Mouse (Mus musculus): ENCODE measurements at regions not wholly inside any gene's neighbourhood (a gene's known extent, or its start where the extent isn't known, plus 50 kb on each side); places are given as distances from the start of the nearest gene placed in this dataset.

GRCm38 (mm10) chr13:48717036-48717435 is 54.2 kb downstream of the Barx1 start:
- Histone ChIP-seq H3K4me3 (no peak overlapping the region), H3K27me3 (ENCODE audit: insufficient read depth, poor library complexity, severe bottlenecking) (no peaks in the 10 kb centered on the region; the same call in 1 of the 2 replicates), H3K27ac (peak overlapping the region; percentile 64; the same call in 1 of the 2 replicates), H3K4me1 (replicated peaks) (peaks cover 9% of the 10 kb centered on the region; the same call in 1 of the 2 replicates), H3K9me3 (peaks cover 5% of the 10 kb centered on the region; the same call in 1 of the 2 replicates), H3K36me3 (no peaks in the 10 kb centered on the region)
- no peak for DNase-seq (ENCODE audit: low spot score)
- WGBS = 57% methylated on average over 16 of the region's 16 CpGs

- WGBS = 73% methylated on average over 10 of the region's 10 CpGs
- H3K4me3 ChIP-seq = no peak overlapping the region
- H3K27ac ChIP-seq = peak overlapping the region; percentile 64; the same call in 1 of the 2 replicates
- no peaks in the 10 kb centered on the region; the same call in 1 of the 2 replicates for H3K27me3 ChIP-seq (ENCODE audit: insufficient read depth, poor library complexity, severe bottlenecking)
- peaks cover 9% of the 10 kb centered on the region; the same call in 1 of the 2 replicates for H3K4me1 ChIP-seq (replicated peaks)
- no peaks in the 10 kb centered on the region for H3K36me3 ChIP-seq
- peaks cover 9% of the 10 kb centered on the region; the same call in 1 of the 2 replicates for H3K9me3 ChIP-seq
- no peak for DNase-seq (ENCODE audit: low spot score)
Observed at GRCm38 (mm10) chr13:48717451-48717850, 54.7 kb downstream of the Barx1 start.

GRCm38 (mm10) chr13:48723676-48724075 is 60.9 kb downstream of the Barx1 start:
- peaks cover 12% of the 10 kb centered on the region; the same call in 1 of the 2 replicates for H3K9me3 ChIP-seq
- peaks cover 25% of the 10 kb centered on the region for H3K27me3 ChIP-seq (ENCODE audit: insufficient read depth, poor library complexity, severe bottlenecking)
- H3K27ac ChIP-seq = no peak overlapping the region
- 32% methylated on average over 8 of the region's 8 CpGs for WGBS
- 0 out of 2 replicates have a peak, but pooled peaks cover 5% of the 10 kb centered on the region for H3K4me1 ChIP-seq (replicated peaks)
- H3K4me3 ChIP-seq = no peak overlapping the region
- no peaks in the 10 kb centered on the region for H3K36me3 ChIP-seq
- no peak for DNase-seq (ENCODE audit: low spot score)

- no peak overlapping the region for H3K4me3 ChIP-seq
- DNase-seq (ENCODE audit: low spot score) = no peak
- H3K27ac ChIP-seq = no peak overlapping the region
- H3K36me3 ChIP-seq = no peaks in the 10 kb centered on the region
- 49% methylated on average over 4 of the region's 4 CpGs for WGBS
- peaks cover 22% of the 10 kb centered on the region for H3K4me1 ChIP-seq (replicated peaks)
- peaks cover 52% of the 10 kb centered on the region for H3K27me3 ChIP-seq (ENCODE audit: insufficient read depth, poor library complexity, severe bottlenecking)
- peaks cover 8% of the 10 kb centered on the region; the same call in 1 of the 2 replicates for H3K9me3 ChIP-seq
Observed at GRCm38 (mm10) chr13:48726430-48726829, 63.6 kb downstream of the Barx1 start.

GRCm38 (mm10) chr13:48731046-48731996 is 68.5 kb downstream of the Barx1 start:
- peaks cover 43% of the 10 kb centered on the region for H3K4me1 ChIP-seq (replicated peaks)
- no peaks in the 10 kb centered on the region for H3K9me3 ChIP-seq
- peak; percentile 47 for DNase-seq (ENCODE audit: low spot score)
- WGBS = 3% methylated on average over 51 of the region's 51 CpGs
- no peaks in the 10 kb centered on the region for H3K36me3 ChIP-seq
- no peak overlapping the region for H3K27ac ChIP-seq
- H3K27me3 ChIP-seq (ENCODE audit: insufficient read depth, poor library complexity, severe bottlenecking) = peaks cover 89% of the 10 kb centered on the region
- H3K4me3 ChIP-seq = peak overlapping the region; percentile 50

- Histone ChIP-seq H3K36me3 (no peaks in the 10 kb centered on the region), H3K9me3 (no peaks in the 10 kb centered on the region), H3K27me3 (ENCODE audit: insufficient read depth, poor library complexity, severe bottlenecking) (peaks cover 80% of the 10 kb centered on the region), H3K4me3 (peak overlapping the region; percentile 50), H3K27ac (0 out of 2 replicates have a peak overlapping the region, but pooled peaks have one; percentile 24), H3K4me1 (replicated peaks) (peaks cover 43% of the 10 kb centered on the region)
- WGBS = 3% methylated on average over 29 of the region's 29 CpGs
- peak; percentile 64 for DNase-seq (ENCODE audit: low spot score)
Observed at GRCm38 (mm10) chr13:48732168-48732841, 69.5 kb downstream of the Barx1 start.

- 85% methylated on average over 9 of the region's 9 CpGs for WGBS
- Histone ChIP-seq H3K4me3 (no peak overlapping the region), H3K4me1 (replicated peaks) (peaks cover 31% of the 10 kb centered on the region), H3K36me3 (no peaks in the 10 kb centered on the region), H3K27me3 (ENCODE audit: insufficient read depth, poor library complexity, severe bottlenecking) (peaks cover 63% of the 10 kb centered on the region), H3K9me3 (no peaks in the 10 kb centered on the region), H3K27ac (no peak overlapping the region)
- no peak for DNase-seq (ENCODE audit: low spot score)
Observed at GRCm38 (mm10) chr13:48734985-48735384, 72.2 kb downstream of the Barx1 start.

- H3K36me3 ChIP-seq = no peaks in the 10 kb centered on the region
- no peak for DNase-seq (ENCODE audit: low spot score)
- H3K27me3 ChIP-seq (ENCODE audit: insufficient read depth, poor library complexity, severe bottlenecking) = peaks cover 11% of the 10 kb centered on the region
- 52% methylated on average over 5 of the region's 5 CpGs for WGBS
- peaks cover 10% of the 10 kb centered on the region for H3K4me1 ChIP-seq (replicated peaks)
- no peaks in the 10 kb centered on the region for H3K9me3 ChIP-seq
- no peak overlapping the region for H3K4me3 ChIP-seq
- H3K27ac ChIP-seq = no peak overlapping the region
Observed at GRCm38 (mm10) chr13:48745566-48745965, 82.8 kb downstream of the Barx1 start.

GRCm38 (mm10) chr13:48746301-48746700 is 83.5 kb downstream of the Barx1 start:
- Histone ChIP-seq H3K4me1 (replicated peaks) (peaks cover 10% of the 10 kb centered on the region), H3K36me3 (no peaks in the 10 kb centered on the region), H3K27ac (no peak overlapping the region), H3K27me3 (ENCODE audit: insufficient read depth, poor library complexity, severe bottlenecking) (peaks cover 6% of the 10 kb centered on the region), H3K4me3 (no peak overlapping the region), H3K9me3 (no peaks in the 10 kb centered on the region)
- WGBS = 51% methylated on average over 7 of the region's 7 CpGs
- DNase-seq (ENCODE audit: low spot score) = no peak

All from hindbrain, embryonic 10.5 days (tissue).